Mouse (Mus musculus): Measurements from ENCODE around the gene Hsf4. TPM values are rescaled to one million over a fixed set of nuclear protein-coding genes. Genes with fewer than 3 reads are reported as not detected.
A peak's percentile ranks its signal among the peaks of the same experiment; 100 is the strongest.

Gene Hsf4
- total RNA-seq, 2 experiments from 2014 or later, result not detected

DNA sequence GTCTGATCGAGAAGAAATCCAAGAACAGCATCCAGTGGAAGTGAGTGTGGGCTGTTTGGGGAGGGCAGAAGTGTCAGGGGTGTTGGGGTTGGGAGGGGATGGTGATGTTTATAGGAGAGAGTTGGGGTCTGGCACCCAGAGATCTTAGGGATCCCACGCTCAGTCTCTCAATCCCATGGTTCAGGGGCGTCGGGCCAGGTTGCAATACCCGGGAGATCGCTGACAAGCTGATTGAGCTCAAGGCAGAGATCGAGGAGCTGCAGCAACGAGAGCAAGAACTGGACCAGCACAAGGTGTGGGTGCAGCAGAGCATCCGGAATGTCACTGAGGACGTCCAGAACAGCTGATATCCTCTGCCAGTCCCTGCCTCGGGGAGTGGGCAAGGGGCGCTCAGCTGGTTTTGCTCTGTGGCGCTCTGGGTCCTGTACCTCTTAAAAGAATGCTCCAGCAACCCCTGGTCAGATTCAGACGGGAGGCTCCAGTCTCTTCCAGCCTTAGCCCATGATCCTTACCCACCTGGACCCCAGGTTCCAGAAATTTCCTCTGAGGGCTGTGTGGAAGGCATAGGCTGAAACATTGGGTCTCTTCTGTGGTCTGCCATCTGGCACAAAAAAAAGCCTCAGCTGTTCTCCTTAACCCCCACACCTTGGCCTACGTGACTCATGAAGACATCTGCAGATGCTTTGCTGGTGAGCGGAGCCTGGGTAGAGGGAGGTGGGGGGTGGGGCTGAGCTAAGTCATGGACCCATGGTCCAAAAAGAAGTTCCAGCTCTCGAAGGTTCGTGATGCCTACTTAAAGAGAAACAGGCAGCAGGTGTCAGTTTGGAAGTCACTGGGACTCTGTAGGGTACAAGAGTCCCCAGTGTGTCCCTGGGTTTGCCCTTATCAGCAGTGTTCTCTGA, 29.0 kb downstream of the Hsf4 start:
- ATAC-seq (replicated peaks; ENCODE audit: low FRiP score, poor library complexity, severe bottlenecking), result 0 out of 2 replicates have a peak, but pooled peaks have one; percentile 17

DNA sequence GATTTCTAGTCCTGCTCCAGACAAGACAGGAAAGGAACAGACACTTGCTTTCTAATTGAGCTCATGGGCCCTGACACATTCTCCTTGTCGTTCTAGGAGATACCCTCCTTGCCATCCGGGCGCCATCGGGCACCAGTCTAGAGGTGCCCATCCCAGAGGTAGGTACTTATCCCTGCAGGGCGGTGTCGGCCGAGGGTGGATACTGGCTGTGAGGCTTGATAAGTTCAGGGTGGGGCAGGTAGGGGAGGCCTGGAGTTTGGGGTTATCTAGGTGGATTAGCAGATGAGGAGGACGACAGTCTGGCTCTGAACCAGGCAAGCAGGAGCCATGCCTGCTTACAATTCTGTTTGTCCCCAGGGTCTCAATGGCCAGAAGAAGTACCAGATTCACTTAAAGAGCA, 30.4 kb downstream of the Hsf4 start:
- peak; percentile 79 for ATAC-seq (replicated peaks; ENCODE audit: low FRiP score, poor library complexity, severe bottlenecking)

DNA sequence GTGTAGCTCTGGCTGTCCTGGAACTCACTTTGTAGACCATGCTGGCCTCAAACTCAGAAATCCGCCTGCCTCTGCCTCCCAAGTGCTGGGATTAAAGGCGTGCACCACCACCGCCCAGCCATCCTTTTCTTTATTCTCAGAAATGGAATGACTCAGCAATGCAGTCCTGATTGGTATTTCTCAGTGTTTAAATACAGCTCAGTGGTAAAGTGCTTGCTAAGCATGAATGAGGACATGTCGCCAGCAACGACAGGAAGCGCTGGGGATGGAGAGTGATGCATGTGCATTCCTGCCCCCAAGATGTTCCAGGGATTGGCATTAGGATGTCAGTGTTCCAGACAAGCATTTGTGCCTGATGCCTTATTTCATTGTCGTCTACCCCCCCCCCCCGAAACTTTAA, 33.8 kb downstream of the Hsf4 start:
- no peak for ATAC-seq (replicated peaks; ENCODE audit: low FRiP score, poor library complexity, severe bottlenecking)

DNA sequence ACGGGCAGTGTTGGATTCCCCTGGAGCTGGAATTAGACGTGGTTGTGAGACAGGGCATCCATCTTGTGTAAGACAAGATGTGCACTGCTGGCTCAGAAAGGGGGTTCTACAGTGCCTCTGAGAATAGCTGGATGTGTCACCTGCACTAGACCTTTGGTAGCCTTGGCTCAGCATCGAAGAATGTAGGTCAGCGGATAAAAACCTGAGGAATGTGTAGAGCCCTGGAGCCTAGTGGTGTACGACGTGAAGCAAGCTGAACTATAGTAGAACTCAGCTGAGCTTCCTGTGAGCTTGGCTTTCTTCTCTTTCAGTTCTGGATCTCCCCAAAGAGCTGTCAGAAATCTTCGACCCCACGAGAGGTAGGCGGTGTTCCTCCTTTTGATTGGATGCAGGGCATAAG, 34.3 kb downstream of the Hsf4 start:
- no peak for ATAC-seq (replicated peaks; ENCODE audit: low FRiP score, poor library complexity, severe bottlenecking)

- ATAC-seq (replicated peaks; ENCODE audit: low FRiP score, poor library complexity, severe bottlenecking), result peak; percentile 7; the same call in 1 of the 2 replicates
Measured at GRCm38 (mm10) chr8:105304325-105305210, 35.0 kb downstream of the Hsf4 start.

DNA sequence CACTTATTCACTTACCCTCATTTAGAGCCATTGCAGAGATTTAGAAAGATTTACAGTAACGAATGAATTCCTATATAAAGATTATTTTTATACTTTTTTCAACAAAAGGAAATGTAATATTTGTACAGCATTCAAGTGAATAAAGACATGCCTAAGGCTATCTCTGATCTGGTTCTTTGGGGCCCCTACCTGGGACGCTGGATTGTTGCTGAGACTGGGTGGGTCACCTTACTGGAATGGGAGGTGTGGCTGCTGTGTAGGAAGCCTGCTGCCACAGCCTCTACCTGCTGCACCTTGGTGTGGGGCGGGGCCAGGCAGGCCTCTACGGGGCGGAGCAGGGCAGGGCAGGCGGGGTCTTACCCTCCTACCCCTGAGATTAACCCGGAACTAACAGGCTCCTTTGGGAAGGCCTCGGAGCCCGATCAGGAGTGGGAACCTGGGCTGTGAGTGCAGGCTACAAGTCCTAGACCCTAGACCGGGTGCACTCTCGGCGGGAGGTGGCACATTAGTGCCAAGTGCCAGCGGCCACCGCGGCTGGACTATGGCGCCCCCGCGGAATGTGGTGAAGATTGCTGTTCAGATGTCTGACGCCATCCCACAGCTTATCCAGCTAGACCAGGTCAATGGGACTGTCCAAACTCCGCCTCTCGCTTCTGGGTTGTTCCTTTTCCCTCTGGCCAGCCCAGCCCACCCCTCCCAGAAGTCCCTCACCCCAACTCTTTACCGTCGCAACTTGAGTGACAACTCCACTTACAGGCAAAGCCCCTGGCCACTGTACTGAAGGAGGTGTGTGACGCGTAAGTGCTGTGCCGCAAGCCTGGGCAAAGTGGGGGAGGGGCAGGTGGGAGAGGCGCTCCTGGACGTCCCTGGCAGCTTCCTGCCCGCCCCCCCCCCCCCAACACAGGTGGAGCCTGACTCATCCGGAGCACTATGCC, 35.9 kb downstream of the Hsf4 start, which contains the start of gene Elmo3:
Elmo3 (plus strand) TSS at position 391 of the 935 bp plus-strand sequence.
- peak; percentile 62 for ATAC-seq (replicated peaks; ENCODE audit: low FRiP score, poor library complexity, severe bottlenecking)

- ATAC-seq (replicated peaks; ENCODE audit: low FRiP score, poor library complexity, severe bottlenecking), result no peak
Measured at GRCm38 (mm10) chr8:105306146-105306691, 36.6 kb downstream of the Hsf4 start.

GRCm38 (mm10) chr8:105307670-105308069, 38.1 kb downstream of the Hsf4 start:
- ATAC-seq (replicated peaks; ENCODE audit: low FRiP score, poor library complexity, severe bottlenecking), result no peak

GRCm38 (mm10) chr8:105308428-105308827, 38.8 kb downstream of the Hsf4 start:
- no peak for ATAC-seq (replicated peaks; ENCODE audit: low FRiP score, poor library complexity, severe bottlenecking)

GRCm38 (mm10) chr8:105309142-105309847, 39.7 kb downstream of the Hsf4 start:
- ATAC-seq (replicated peaks; ENCODE audit: low FRiP score, poor library complexity, severe bottlenecking), result no peak

- ATAC-seq (replicated peaks; ENCODE audit: low FRiP score, poor library complexity, severe bottlenecking), result no peak
Measured at GRCm38 (mm10) chr8:105310118-105310517, 40.5 kb downstream of the Hsf4 start.

DNA sequence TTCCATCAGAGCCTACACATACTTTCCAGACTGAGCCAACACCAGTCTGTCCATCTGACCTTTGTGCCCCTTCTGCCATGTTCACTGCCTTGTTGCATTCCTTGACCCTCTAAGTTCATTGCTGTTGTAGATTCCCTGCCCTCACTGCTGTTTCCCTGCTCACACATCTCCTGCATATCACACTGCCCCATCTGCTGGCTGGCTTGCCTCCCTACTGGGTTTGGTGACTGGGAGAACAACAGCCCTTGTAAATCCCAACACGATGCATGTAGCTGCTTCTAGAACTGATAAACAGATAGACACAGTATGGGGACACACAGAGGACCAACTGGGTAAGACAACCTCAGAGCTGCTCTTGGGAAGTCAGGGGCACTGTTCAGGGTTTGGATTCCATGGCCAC, 42.1 kb downstream of the Hsf4 start:
- no peak; the same call in 1 of the 2 replicates for ATAC-seq (replicated peaks; ENCODE audit: low FRiP score, poor library complexity, severe bottlenecking)

DNA sequence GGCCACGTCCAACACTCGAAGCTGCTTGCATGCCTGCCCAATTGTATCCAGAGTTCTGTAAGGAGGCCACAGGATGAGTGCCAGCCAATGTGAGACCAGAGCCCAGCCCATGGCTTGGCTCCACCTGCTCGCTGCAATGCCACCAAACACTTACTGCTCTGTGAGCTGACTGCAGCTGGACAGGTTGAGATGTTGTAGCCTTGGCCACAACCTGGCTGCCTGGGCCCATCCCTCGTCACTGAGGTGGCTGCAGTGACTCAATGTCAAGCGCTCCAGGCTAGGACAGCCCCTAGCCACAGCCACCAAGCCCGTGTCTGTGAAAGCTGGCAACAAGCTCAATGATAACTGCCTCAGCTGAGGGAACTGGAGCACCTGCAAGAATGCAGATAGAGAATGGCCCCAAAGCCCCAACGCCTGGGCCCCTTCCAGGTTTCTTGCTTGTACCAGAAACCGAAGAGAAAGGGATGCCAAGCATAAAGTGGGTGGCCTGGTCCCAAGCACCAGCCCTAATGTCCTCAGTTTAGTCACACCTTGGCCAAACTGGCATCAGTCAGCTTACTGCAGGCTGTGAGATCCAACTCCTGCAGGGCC, 43.4 kb downstream of the Hsf4 start:
- ATAC-seq (replicated peaks; ENCODE audit: low FRiP score, poor library complexity, severe bottlenecking), result no peak

- ATAC-seq (replicated peaks; ENCODE audit: low FRiP score, poor library complexity, severe bottlenecking), result no peak
Measured at GRCm38 (mm10) chr8:105313622-105314402, 44.2 kb downstream of the Hsf4 start.

DNA sequence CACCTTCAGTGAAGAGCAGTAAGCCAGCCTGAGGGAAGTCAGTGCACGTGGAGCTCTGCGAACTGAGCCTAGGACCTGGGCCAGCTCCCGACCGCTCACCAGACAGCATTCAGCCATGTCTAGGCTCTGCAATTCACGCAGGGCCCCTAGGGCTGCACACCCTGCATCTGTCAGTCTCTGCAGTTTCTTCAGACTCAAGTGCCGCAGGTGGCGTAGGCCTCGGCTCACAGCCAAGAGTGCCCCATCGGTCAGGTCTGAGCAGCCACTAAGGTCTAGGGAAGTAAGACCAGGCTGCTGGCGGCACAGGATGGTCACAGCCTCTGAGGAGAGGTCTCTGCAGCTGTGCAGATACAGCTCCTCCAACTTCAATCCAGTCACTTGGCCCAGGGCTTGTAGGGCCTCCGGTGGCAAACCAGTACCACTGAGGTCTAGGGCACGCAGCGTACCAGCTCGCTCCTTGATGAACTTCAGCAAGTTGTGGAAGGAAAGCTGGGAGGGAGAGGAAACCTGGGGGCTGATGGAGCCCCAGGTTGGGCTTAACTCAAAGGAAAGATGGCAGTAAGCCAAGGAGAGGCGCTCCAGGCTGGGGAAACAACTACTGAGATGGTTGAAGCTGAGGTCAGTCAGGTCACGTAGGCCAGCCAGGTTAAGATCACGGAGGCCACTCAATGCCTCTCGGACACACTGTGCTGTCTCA, 45.6 kb downstream of the Hsf4 start:
- no peak for ATAC-seq (replicated peaks; ENCODE audit: low FRiP score, poor library complexity, severe bottlenecking)

DNA sequence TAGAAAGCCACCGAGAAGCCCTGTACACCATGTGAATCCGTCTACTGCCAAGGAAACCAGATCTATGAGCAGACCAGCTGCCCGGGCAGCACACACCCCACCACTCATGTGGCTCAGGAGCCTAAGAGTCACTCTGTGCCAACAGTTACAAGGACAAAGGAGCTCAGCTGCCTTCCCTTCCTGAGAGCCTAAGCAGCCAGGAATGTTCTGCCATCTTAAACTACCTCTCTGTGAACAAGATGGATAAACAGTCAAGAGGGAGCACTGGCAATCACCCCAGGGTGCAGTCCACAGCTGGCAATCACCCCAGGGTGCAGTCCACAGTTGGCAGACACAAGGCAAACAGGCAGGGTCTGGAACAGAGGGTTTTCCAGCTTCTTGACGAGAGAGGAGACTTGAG, 48.3 kb downstream of the Hsf4 start:
- no peak for ATAC-seq (replicated peaks; ENCODE audit: low FRiP score, poor library complexity, severe bottlenecking)

DNA sequence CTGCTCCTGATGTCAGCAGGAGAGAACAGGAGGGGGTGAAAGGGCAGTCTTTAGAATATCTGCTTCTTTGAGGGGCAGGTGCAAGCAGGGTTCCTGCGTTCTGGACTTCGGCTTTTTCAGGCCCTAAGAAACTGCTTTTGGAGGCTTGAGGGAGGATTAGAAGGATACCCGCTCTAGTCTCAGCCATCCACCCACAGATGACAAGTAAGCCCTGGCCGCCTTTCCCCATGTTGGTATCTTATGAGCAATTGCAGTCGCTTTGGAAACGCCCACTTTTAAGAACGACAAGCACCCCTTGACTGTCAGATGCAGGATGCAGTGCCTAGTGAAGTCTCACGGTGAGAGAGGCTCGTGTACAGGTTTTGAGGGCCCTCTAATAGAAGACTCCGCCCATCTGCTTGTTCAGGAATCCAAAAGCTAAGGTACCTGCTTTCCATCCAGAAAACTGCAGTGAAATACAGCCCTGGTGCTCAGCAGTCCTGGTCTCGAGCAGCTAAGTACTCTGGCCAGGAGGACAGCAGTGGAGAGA, 49.1 kb downstream of the Hsf4 start:
- no peak for ATAC-seq (replicated peaks; ENCODE audit: low FRiP score, poor library complexity, severe bottlenecking)

Measured in erythroid progenitor cell, adult 5-6 weeks (primary cell).